7 mouse cellular contexts compared by ENCODE assay signal in the genomic region with DNA sequence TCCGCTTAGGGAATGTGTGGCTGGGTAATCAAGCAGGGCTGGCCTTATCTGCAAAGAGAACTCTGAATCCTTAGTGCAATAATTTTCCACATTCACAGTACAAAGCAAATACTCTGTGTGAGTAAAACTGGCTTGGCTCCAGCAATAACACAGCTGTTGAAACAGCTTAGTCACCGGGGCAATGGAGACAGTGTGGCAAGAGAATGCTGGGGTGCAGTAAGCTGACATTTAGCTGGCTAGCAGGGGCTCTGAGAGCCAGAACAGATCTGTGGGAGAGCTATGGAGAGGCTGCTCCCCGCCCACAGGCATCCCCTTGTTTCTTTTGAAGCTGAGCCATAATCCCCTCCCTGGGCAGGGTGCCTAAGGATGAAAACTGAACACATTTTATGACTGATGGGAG. TPM values are rescaled to one million over a fixed set of nuclear protein-coding genes. Genes with fewer than 3 reads are reported as not detected.
DNase-seq lines count a peak whose midpoint lies in the region; ATAC-seq and TF ChIP-seq lines count a peak whose summit lies in the region.

No protein-coding gene starts in this region.

- no peak overlapping the region for H3K4me2 ChIP-seq in midbrain, embryonic 15.5 days

- no peak overlapping the region for H3K9ac ChIP-seq in midbrain, embryonic 15.5 days

- H3K27me3 ChIP-seq in heart, embryonic 10.5 days (ENCODE audit: insufficient read depth, poor library complexity, severe bottlenecking): no peaks in the 10 kb centered on the region
- no peaks in the 10 kb centered on the region for H3K27me3 ChIP-seq in midbrain, embryonic 15.5 days (replicated peaks)

- peaks cover 22% of the 10 kb centered on the region for H3K4me1 ChIP-seq in heart, embryonic 10.5 days
- H3K4me1 ChIP-seq in midbrain, embryonic 15.5 days: peaks cover 17% of the 10 kb centered on the region

- H3K9me3 ChIP-seq in heart, embryonic 10.5 days: no peaks in the 10 kb centered on the region
- H3K9me3 ChIP-seq in midbrain, embryonic 15.5 days: no peaks in the 10 kb centered on the region

- intact Hi-C loops in left cerebral cortex, postnatal 4 days (cut with DNase I): no loop called here

- peaks cover 5% of the 10 kb centered on the region; the same call in 1 of the 2 replicates for H3K36me3 ChIP-seq in heart, embryonic 10.5 days
- no peaks in the 10 kb centered on the region for H3K36me3 ChIP-seq in midbrain, embryonic 15.5 days (replicated peaks)

- WGBS in heart, embryonic 10.5 days: 15% methylated on average over 3 of the region's 3 CpGs
- WGBS in midbrain, embryonic 15.5 days: 5% methylated on average over 3 of the region's 3 CpGs

- H3K27ac ChIP-seq in heart, embryonic 10.5 days: peak overlapping the region; percentile 70; the same call in 1 of the 2 replicates
- H3K27ac ChIP-seq in midbrain, embryonic 15.5 days: peak overlapping the region; percentile 67

- DNase-seq in brain, embryonic 14.5 days (ENCODE audit: low read depth): peak; percentile 95
- peak; percentile 92 for DNase-seq in fibroblast of lung, adult 2 months (ENCODE audit: low read depth)
- peak; percentile 85 for DNase-seq in heart, embryonic 10.5 days (ENCODE audit: low spot score)
- DNase-seq in kidney, adult 9 months: peak; percentile 71
- peak; percentile 70 for DNase-seq in left cerebral cortex, postnatal 4 days
- peak; percentile 63 for DNase-seq in testis, postnatal 10 days (ENCODE audit: low spot score)

- no peak overlapping the region for H3K4me3 ChIP-seq in heart, embryonic 10.5 days
- no peak overlapping the region for H3K4me3 ChIP-seq in midbrain, embryonic 15.5 days

- peak; percentile 95 for ATAC-seq in midbrain, embryonic 15.5 days (replicated peaks)

- TF ChIP-seq CTCF in brain, embryonic 14.5 days (IDR thresholded peaks at IDR 0.05; ENCODE audit: borderline replicate concordance, extremely low read depth, insufficient read depth, insufficient read length): no peak

- no peak for TF ChIP-seq POLR2A in brain, embryonic 14.5 days (IDR thresholded peaks at IDR 0.05; ENCODE audit: borderline replicate concordance, extremely low read depth, insufficient read depth, insufficient read length, poor library complexity, severe bottlenecking)

RNA-seq across cellular contexts. Expression of a gene that starts 45.8 kb away (rescaled TPM):
- 37.4 and 56.1 TPM in 2 replicates for polyA plus RNA-seq in brain, embryonic 14.5 days (2012; rRNA removed)
- polyA plus RNA-seq in heart, embryonic 10.5 days (2016; fragmentation: Nextera tagmentation; extraction: Ambion mirVana): 135 and 139 TPM in 2 replicates
- 10 to 100 TPM; 23.8 to 25.9 TPM for total RNA-seq in left cerebral cortex, postnatal 4 days (2021)
- 80.8 and 81.9 TPM in 2 replicates for polyA plus RNA-seq in midbrain, embryonic 15.5 days (2015; fragmentation: Nextera tagmentation; extraction: Ambion mirVana)
